Mouse (Mus musculus) neural tube, embryonic 11.5 days (tissue): ENCODE measurements at regions not wholly inside any gene's neighbourhood (a gene's known extent, or its start where the extent isn't known, plus 50 kb on each side); places are given as distances from the start of the nearest gene placed in this dataset.
A peak's percentile ranks its signal among the peaks of the same experiment; 100 is the strongest.

Source experiments
- ATAC-seq: fragments of 200-750 bp; cut with Nextera tagmentation; 2 replicates; pipeline ENCODE4 v1.8.0; 2017; ENCODE audit warnings: moderate number of reproducible peaks, mild to moderate bottlenecking, moderate TSS enrichment, moderate library complexity; ENCODE audit not compliant: insufficient read depth, low FRiP score, low TSS enrichment
- DNase-seq: peaks from one replicate; pipeline ENCODE4 v3.0.0-alpha.2; 2015; ENCODE audit warnings: low spot score
- H3K27ac ChIP-seq: fragments of 300-500 bp; sonication (generic); 2 replicates; pipeline ENCODE4 v1.5.1; 2014; ENCODE audit warnings: low read depth, mild to moderate bottlenecking, low read length
- H3K27me3 ChIP-seq: fragments of 300-500 bp; sonication (generic); 2 replicates; pipeline ENCODE4 v1.6.1; 2014; ENCODE audit warnings: mild to moderate bottlenecking, low read length, mixed read lengths; ENCODE audit not compliant: control insufficient read depth, insufficient read depth
- H3K36me3 ChIP-seq: fragments of 300-500 bp; sonication (generic); 2 replicates; pipeline ENCODE4 v1.6.1; 2014; ENCODE audit warnings: mild to moderate bottlenecking, low read length, moderate library complexity, mixed read lengths; ENCODE audit not compliant: control insufficient read depth, insufficient read depth
- H3K4me1 ChIP-seq: fragments of 300-500 bp; sonication (generic); 2 replicates; pipeline ENCODE4 v1.6.1; 2014; ENCODE audit warnings: low read length, mixed read lengths; ENCODE audit not compliant: control insufficient read depth, insufficient read depth
- H3K4me2 ChIP-seq: fragments of 300-500 bp; sonication (generic); 2 replicates; pipeline ENCODE4 v1.6.1; 2014; ENCODE audit warnings: low read depth, mild to moderate bottlenecking, moderate library complexity
- H3K4me3 ChIP-seq: fragments of 300-500 bp; sonication (generic); 2 replicates; pipeline ENCODE4 v1.5.1; 2014; ENCODE audit warnings: low read depth, low read length
- H3K9ac ChIP-seq: fragments of 300-500 bp; sonication (generic); 2 replicates; pipeline ENCODE4 v1.6.1; 2014; ENCODE audit warnings: mild to moderate bottlenecking, low read length
- H3K9me3 ChIP-seq: fragments of 300-500 bp; sonication (generic); 2 replicates; pipeline ENCODE4 v1.6.1; 2016; ENCODE audit warnings: low read length; ENCODE audit not compliant: control insufficient read depth
- WGBS: fragments of 180-500 bp; shearing (Covaris S2); extraction: QIAGEN DNeasy Blood & Tissue Kit; methylation state at CpG from one replicate; pipeline ENCODE4 v1.1.7; 2014; 5-methylcytosine and 5-hydroxymethylcytosine counted together

GRCm38 (mm10) chr3:38146663-38147062 is 338.0 kb downstream of the Ankrd50 start:
- H3K4me3 ChIP-seq: no peak overlapping the region
- WGBS: 85% methylated on average over 2 of the region's 2 CpGs
- H3K36me3 ChIP-seq: no peaks in the 10 kb centered on the region
- H3K4me2 ChIP-seq: no peak overlapping the region
- H3K9me3 ChIP-seq: no peaks in the 10 kb centered on the region
- H3K27ac ChIP-seq: no peak overlapping the region
- H3K4me1 ChIP-seq: no peaks in the 10 kb centered on the region
- ATAC-seq (no peak), DNase-seq (no peak)
- H3K9ac ChIP-seq: no peak overlapping the region
- no peaks in the 10 kb centered on the region for H3K27me3 ChIP-seq

- WGBS: 88% methylated on average over 2 of the region's 2 CpGs
- Histone ChIP-seq H3K36me3 (no peaks in the 10 kb centered on the region), H3K4me3 (no peak overlapping the region), H3K9ac (no peak overlapping the region), H3K27ac (no peak overlapping the region), H3K4me2 (no peak overlapping the region), H3K9me3 (no peaks in the 10 kb centered on the region), H3K27me3 (no peaks in the 10 kb centered on the region), H3K4me1 (no peaks in the 10 kb centered on the region)
- DNase-seq (no peak), ATAC-seq (no peak)
Observed at GRCm38 (mm10) chr3:38145444-38145843, 339.2 kb downstream of the Ankrd50 start.

- Histone ChIP-seq H3K36me3 (no peaks in the 10 kb centered on the region), H3K27ac (no peak overlapping the region)
- ATAC-seq: no peak
Observed at GRCm38 (mm10) chr3:38144650-38145049, 340.0 kb downstream of the Ankrd50 start.

GRCm38 (mm10) chr3:38143147-38143883 is 341.3 kb downstream of the Ankrd50 start:
- H3K9ac ChIP-seq: no peak overlapping the region

More at GRCm38 (mm10) chr3:38144650-38145049, 340.0 kb downstream of the Ankrd50 start:
- Histone ChIP-seq H3K4me1 (no peaks in the 10 kb centered on the region), H3K9me3 (no peaks in the 10 kb centered on the region), H3K4me2 (no peak overlapping the region), H3K4me3 (no peak overlapping the region), H3K9ac (no peak overlapping the region), H3K27me3 (no peaks in the 10 kb centered on the region)
- no peak for DNase-seq

GRCm38 (mm10) chr3:38139387-38139786 is 345.3 kb downstream of the Ankrd50 start:
- Histone ChIP-seq H3K4me3 (no peak overlapping the region), H3K9me3 (no peaks in the 10 kb centered on the region), H3K4me2 (no peak overlapping the region), H3K4me1 (no peaks in the 10 kb centered on the region), H3K36me3 (no peaks in the 10 kb centered on the region), H3K27me3 (no peaks in the 10 kb centered on the region), H3K27ac (no peak overlapping the region), H3K9ac (no peak overlapping the region)
- DNase-seq (no peak), ATAC-seq (no peak)
- WGBS: 93% methylated on average over 4 of the region's 4 CpGs

More at GRCm38 (mm10) chr3:38143147-38143883, 341.3 kb downstream of the Ankrd50 start:
- H3K27ac ChIP-seq: no peak overlapping the region
- H3K9me3 ChIP-seq: no peaks in the 10 kb centered on the region
- ATAC-seq (peak; percentile 67), DNase-seq (peak; percentile 35)
- WGBS: 70% methylated on average over 11 of the region's 11 CpGs
- H3K4me1 ChIP-seq: no peaks in the 10 kb centered on the region
- no peaks in the 10 kb centered on the region for H3K36me3 ChIP-seq
- H3K4me3 ChIP-seq: no peak overlapping the region
- H3K27me3 ChIP-seq: no peaks in the 10 kb centered on the region
- H3K4me2 ChIP-seq: no peak overlapping the region

- WGBS: 72% methylated on average over 5 of the region's 5 CpGs
- no peak overlapping the region for H3K9ac ChIP-seq
- no peaks in the 10 kb centered on the region for H3K27me3 ChIP-seq
- no peaks in the 10 kb centered on the region for H3K4me1 ChIP-seq
- no peak overlapping the region for H3K4me2 ChIP-seq
- H3K4me3 ChIP-seq: no peak overlapping the region
- ATAC-seq: no peak
- no peaks in the 10 kb centered on the region for H3K9me3 ChIP-seq
- no peaks in the 10 kb centered on the region for H3K36me3 ChIP-seq
- no peak for DNase-seq
- H3K27ac ChIP-seq: no peak overlapping the region
Observed at GRCm38 (mm10) chr3:38138014-38138413, 346.6 kb downstream of the Ankrd50 start.

- no peaks in the 10 kb centered on the region for H3K9me3 ChIP-seq
- H3K36me3 ChIP-seq: no peaks in the 10 kb centered on the region
- no peak for ATAC-seq
- H3K4me1 ChIP-seq: no peaks in the 10 kb centered on the region
- DNase-seq: no peak
- H3K27ac ChIP-seq: no peak overlapping the region
- H3K9ac ChIP-seq: no peak overlapping the region
- no peak overlapping the region for H3K4me3 ChIP-seq
- no peak overlapping the region for H3K4me2 ChIP-seq
- WGBS: 89% methylated on average over 10 of the region's 10 CpGs
- H3K27me3 ChIP-seq: no peaks in the 10 kb centered on the region
Observed at GRCm38 (mm10) chr3:38135808-38136214, 348.8 kb downstream of the Ankrd50 start.

GRCm38 (mm10) chr3:38134425-38134824 is 350.2 kb downstream of the Ankrd50 start:
- Histone ChIP-seq H3K4me2 (no peak overlapping the region), H3K27me3 (no peaks in the 10 kb centered on the region), H3K27ac (no peak overlapping the region), H3K4me3 (no peak overlapping the region), H3K9ac (no peak overlapping the region), H3K9me3 (no peaks in the 10 kb centered on the region), H3K36me3 (no peaks in the 10 kb centered on the region), H3K4me1 (no peaks in the 10 kb centered on the region)
- DNase-seq (no peak), ATAC-seq (no peak)
- 88% methylated on average over 4 of the region's 4 CpGs for WGBS

- H3K9me3 ChIP-seq: no peaks in the 10 kb centered on the region
- H3K9ac ChIP-seq: no peak overlapping the region
- H3K4me2 ChIP-seq: no peak overlapping the region
- ATAC-seq (no peak), DNase-seq (no peak)
- no peak overlapping the region for H3K27ac ChIP-seq
- H3K36me3 ChIP-seq: no peaks in the 10 kb centered on the region
- H3K4me1 ChIP-seq: no peaks in the 10 kb centered on the region
- H3K27me3 ChIP-seq: no peaks in the 10 kb centered on the region
- 97% methylated on average over 3 of the region's 3 CpGs for WGBS
- no peak overlapping the region for H3K4me3 ChIP-seq
Observed at GRCm38 (mm10) chr3:38131887-38132220, 352.8 kb downstream of the Ankrd50 start.
